Mouse (Mus musculus) cerebellum, adult 9-11 months (tissue): ENCODE measurements at regions not wholly inside any gene's neighbourhood (a gene's known extent, or its start where the extent isn't known, plus 50 kb on each side); places are given as distances from the start of the nearest gene placed in this dataset.
A peak's percentile ranks its signal among the peaks of the same experiment; 100 is the strongest.

Source experiments
- DNase-seq: peaks from one replicate; pipeline ENCODE4 v3.0.0; 2022

DNA sequence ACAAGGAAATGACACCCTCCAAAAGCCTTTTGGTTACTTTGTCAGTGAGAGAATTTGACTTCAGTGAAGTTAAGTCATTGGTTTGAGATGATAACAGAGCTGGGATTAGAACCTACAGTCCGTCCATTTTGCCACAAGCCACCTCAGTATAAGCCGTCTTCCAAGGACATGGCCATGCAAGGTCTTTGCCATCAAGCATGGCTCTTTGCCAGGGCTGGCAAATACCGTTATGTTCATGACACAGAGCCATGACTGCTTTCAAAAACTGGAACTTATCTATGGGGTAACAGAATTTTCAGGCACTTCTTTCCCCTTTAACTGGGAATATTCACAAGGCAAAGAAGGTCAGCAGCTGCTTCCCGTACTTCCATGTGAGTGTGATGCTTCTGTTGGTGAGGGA lies 441.9 kb upstream of the Fam19a5 start:
- DNase-seq: no peak

DNA sequence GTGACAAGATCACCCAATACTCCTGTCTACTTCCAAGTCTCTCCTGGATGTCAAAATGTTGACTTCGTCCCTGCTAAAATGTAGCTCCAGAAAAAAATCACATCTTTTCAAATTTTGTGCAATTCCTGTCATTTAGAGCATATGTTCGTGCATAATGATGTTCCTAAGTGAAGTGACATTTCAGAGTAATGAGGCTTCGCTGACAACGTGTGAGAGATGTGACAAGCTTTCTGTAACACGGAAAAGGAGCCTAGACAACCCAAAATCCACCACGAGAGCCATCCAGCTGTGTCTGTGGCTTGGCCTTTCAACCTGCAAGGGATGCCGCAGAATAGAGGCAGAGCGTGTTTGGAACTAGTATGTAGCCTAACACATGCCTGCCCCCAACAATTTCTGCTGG lies 438.1 kb upstream of the Fam19a5 start:
- no peak for DNase-seq

DNA sequence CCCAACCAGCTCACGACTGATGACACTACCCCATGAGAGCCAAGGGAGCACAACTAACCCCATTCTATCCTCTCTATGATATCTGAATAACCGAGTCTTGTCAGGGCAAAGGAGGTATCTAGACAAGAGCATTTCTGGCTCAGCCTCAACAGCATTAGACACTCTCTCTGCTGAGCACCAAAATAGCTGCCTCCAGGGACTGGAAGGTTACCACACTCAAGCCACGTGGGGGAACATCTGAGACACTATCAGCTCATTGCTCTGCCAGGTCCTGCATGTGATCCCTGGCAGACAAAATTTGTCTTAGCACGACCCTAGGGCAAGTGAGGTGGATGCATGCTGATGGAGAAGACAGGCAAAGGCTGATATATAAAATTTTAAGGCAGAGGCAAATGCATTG lies 436.4 kb upstream of the Fam19a5 start:
- DNase-seq: peak; percentile 11

DNA sequence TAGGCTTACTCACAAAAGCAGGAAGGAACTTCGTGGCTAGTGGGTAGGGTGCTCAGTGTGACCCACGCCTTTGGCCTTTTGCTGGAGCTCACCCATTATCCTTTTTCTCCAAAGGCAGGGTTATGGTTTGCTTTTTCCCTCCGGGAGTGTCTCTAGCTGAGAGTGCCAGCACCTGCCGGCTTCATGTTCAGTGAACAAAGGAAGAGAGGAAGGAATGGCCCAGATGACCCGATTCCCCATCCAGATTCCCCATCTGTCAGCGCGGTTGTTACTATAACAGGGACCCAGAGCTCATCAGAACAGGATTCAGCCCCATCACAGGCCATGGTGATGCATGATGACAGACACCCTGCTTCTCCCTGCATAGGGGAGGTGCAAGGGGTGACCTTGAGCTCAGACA lies 435.7 kb upstream of the Fam19a5 start:
- peak; percentile 44 for DNase-seq

DNA sequence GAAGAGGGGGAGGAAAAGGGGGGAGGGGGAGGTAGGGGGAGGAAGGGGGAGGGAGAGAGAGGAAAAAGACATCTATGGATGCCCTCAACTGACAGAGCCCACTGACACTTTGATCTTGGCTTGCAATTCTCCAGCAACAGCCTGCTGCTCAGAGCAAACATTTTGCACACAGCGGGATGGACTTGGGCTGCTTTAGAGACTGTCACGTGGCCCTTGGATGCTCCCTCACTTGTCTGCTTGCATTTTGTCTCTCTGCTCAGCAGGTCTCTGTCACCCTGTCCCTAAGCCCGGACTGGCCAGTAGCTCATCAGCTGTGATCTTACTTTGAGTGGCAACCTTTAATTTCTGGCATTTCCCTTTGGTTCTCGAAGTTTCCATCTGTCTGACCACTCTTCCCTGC lies 421.4 kb upstream of the Fam19a5 start:
- DNase-seq: peak; percentile 30

DNA sequence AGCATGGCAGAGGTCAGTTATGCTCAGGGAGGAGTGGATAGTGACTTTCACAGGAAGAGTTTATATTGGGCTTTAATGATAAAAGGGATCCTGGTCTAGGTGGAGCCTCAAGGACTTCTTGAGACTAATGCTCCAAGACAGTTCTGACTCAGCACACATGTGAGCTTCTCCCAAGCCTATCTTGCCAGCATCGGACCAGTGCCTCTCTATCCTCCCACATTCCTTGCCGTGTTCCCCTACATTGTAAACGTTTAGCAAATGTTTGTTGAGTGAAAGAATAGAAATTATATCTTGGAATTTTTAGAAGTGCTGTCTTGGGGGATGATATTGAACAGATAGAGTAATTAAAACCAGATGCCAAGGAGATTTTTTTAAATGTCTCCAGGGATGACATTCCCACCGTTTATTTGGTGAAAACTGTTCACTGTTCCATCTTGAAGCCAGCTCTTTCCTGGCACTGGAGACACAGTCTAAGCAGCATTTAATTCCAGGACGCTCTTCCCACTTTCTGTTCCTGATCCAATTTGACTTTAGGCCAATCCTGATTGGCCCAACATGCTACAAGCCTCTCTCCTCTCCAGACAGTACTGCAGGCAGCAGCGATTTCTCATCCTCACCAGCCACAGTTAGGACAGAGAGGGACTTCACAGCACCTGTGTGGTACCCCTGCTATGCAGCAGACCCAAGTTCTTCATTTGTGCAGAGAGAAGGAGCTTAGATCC lies 418.5 kb upstream of the Fam19a5 start:
- DNase-seq: peak; percentile 62

DNA sequence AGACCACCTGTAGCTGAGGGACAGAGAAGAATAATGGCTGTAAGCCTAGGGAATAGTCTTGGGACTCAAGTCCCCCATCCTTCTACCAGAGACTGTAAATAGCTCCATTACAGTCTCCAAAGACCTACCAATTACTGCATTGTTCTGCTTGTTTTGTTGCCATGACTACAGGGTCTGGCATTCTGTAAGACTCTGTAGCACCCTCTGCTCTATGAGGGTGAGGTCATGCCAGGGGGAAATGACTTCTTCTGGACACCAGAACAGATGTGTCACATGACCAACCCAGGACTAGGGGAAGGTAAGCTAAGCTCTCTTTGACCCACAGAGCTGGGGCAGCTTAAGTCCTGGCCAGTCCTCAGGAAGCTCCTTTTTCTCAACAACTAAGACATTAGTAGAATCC lies 405.2 kb upstream of the Fam19a5 start:
- DNase-seq: no peak

DNA sequence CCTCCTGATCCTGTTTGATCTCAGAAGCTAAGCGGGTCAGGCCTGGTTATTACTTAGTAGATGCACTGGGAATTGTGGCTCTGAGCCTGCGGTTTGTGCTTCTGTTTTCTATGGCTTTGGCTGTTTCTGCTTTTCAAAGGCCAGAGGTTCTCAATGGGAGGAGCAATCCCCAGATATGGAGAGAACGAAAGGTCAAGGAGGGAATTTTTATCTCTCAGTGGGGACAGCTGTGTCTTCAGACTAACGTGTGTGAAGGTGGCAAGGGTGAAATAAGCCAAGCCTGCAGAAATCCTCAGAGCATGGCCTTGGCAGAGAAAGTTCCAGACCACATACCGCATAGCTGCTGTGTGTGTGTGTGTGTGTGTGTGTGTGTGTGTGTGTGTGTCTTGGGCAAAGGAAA lies 375.0 kb upstream of the Fam19a5 start:
- DNase-seq: no peak

DNA sequence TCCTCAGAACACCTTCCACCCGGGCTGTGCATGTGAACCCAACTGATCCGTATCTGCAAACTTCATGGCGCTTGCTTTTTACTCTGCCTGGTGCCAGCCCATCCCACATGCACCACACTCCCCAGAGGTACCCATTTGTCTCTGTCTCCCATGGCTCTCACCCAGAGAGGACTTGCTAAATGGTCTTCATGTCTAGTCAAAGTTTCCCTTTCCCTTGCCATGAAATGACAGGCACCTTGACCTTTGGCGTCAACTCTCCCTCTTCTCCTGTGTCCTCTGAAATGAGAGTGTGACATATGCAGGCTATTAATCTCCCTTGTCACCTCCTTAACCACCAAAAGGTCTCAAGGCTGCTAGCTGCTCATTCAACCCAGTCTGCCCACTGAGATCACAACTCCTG lies 373.2 kb upstream of the Fam19a5 start:
- DNase-seq: no peak

DNA sequence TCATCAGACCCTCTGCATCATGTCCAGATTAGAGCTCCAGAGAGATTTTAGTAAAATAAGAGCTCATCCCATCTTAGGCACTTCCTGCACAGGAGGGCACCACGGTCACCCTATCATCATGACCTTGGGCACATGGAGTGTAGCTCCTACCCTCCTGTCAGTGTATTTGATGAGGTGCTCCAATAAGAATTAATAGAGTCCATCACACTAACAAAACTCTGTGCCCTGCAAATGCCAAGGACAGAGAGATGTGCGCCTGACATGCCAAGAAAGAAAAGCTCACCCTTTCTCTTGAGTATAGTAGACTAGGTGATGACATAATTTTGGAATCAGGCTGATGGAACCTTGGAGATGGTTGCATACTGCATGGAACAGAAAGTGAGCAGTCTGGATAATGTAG lies 371.0 kb upstream of the Fam19a5 start:
- DNase-seq: no peak

DNA sequence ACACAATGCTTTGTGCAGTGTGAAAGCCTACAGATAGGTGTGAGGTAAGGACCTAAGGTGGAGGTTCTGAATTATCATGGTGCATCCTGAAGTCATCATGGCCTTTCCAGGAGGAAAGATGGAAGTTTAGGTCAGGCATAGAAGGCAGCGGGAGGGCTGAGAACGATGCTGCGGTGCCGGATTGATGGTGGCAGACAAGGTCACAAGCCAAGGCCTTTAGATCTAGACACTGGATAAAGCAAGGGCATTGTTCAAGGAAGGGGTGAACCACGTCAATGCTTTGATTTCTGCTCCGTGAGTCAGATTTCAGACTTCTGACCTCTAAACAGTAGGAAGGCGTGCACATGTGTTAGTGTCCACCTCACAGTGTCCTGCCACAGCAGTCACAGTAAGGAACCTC lies 365.5 kb upstream of the Fam19a5 start:
- no peak for DNase-seq

DNA sequence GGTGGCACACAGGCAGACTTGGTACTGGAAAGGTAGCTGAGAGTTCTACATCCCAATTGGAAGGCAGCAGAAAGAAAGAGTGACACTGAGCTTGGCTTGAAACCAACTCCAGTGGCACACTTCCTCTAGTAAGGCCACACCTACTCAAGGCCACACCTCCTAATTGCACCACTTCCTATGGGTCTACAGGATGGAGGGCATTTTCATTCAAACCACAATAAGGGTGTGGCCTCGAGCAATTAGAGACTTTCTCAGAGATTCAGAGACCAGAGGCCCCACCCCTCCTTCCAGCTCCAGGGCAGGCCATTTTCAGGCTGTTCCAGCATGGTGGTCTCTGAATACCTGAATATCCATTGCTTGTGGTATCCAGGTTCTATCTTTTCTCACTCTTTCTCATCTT lies 363.3 kb upstream of the Fam19a5 start:
- DNase-seq: no peak

DNA sequence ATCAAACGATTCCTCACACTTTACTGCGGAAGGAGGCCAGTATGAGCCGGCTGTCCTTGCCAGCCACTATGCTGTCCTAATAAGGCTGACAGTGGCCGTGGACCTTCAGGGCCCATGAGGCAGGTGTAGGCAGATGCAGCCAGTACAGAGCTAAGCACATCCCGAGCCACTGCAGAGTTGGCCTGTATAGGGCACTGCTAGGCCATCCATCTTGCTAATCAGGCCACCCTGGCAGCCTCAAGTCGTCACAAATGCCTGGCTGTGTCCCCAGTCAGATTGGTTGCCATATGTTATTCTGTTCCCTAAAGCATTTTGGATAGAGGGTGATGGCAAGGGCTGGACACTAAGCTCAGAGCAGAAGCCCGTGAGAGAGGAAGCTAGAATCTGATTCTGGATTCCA lies 359.9 kb upstream of the Fam19a5 start:
- DNase-seq: peak; percentile 89

DNA sequence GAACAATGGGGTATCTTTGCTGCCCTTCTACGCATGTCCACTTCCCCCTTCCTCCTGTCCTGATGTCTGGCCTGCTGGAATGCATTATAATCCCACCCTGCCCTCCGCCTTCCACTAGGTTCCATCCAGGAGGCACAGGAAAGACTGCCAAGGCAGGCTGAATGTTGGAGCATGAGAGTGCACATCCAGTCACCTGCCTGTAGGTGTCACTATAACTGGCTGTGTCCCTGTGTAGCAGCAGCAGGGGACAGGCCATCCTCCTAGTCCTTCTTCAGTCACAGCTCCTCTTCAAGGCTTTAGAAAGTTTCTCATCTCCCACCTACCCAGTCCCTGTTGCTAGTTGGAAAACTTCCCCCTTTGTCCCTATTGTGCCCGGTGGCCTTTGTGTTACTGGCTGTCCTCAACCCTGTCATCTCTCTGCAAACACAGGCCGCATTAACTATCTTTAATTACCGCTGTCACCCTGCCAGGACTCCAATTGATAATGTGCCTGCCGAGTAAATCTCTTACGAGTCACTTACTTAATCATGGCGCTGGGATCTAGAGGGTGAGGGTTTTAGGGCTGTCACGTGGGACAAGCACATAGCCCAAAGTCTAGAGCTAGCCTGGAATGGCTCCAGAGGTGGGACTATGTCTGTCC lies 355.2 kb upstream of the Fam19a5 start:
- no peak for DNase-seq

DNA sequence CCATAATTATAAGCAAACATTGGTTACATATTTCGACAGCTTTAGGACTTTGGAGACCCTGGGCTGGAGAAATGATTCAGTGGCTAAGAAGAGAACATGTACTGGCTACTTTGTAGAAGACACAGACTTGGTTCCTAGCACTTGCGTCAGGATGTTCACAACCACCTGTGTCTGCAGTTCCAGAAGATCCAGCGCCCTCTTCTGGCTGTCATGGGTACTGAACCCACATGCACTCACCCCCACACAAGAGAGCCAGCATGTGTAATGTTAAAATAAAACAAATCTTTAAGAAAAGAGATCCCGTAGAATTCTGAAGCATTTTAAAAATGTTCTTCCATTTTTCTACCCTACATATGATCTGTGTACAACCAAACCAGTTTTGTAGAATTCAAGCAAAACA lies 352.2 kb upstream of the Fam19a5 start:
- peak; percentile 13 for DNase-seq

DNA sequence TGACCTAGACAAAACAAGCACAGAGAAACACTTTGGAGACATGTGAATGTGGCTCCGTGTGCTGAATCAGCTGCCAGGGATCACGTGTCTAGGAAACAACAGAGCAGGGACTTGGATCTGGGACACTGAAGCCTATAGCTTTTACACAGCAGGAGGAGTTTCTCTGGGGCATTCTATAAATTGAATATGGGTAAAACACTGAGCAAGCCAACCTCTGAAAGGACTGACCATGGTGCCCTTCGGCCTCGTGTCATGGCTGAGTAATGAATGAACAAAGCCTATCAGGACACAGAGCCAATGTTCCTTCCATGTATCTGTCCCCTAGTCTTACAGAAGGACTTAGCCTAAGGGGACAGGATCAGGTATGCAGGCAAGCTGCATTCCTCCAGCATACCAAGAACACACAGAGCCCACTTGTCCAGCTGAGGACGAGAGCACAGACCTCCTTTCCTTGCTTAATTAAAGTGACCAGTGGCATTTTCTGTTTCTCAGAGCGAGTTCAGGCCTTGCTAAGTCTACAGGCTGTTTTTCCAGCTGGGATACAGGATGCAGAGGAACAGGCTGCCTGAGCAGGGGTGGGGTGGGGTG lies 347.7 kb upstream of the Fam19a5 start:
- DNase-seq: peak; percentile 4

DNA sequence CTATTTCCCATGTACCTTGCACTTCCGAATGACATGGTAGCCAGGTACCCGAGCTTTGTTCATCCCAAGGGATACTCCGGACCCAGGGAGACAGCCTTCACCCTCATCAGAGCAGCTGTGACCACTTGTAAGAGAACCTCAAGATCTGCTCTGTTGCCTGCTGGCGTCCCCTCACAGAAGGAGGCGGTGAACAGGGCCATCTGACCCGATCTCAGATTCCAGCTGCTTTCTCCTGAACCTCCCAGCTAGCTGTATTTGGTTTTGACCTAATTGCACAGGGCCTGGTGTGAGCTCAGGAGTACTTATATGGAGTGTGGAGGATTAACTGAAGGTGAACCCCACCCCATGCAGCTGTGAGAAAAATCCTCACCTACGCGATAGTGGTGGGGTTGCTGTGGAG lies 344.5 kb upstream of the Fam19a5 start:
- peak; percentile 47 for DNase-seq

DNA sequence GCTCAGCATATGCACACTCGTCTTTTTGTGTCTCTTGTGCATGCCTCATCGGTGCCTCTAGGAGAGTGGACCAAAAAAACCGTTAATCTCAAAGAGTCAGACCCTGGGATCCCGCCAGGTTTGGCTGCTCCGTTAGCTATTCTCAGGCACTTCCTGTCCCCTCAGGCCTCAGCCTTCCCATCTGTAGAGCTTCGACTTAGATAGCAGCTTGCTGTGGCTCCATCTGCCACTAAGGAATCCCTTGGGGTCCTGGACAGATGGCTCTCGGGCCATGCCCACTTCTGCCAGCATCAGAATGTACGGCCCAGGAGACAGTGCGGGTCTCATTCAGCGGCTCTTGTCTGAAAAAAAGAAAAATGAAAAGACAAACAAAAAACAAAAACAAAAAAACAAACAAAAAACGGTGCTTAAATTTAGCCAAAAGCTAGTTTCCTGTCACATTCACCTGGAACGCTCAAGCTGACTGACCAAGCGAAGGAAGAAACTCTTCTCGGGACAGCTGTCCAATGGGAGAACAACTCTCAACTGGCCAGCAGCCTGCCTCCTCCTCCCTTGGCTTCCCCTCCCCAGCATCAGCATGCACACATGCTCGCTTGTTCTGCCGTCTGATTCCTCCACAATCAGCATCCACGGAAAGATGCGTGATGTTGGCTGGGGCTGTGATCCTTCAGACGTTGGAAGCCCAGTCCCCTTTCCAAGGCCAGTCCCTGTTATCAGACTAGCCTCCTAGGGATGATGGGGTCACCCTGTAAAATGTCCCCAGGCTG lies 343.6 kb upstream of the Fam19a5 start:
- peak; percentile 98 for DNase-seq

DNA sequence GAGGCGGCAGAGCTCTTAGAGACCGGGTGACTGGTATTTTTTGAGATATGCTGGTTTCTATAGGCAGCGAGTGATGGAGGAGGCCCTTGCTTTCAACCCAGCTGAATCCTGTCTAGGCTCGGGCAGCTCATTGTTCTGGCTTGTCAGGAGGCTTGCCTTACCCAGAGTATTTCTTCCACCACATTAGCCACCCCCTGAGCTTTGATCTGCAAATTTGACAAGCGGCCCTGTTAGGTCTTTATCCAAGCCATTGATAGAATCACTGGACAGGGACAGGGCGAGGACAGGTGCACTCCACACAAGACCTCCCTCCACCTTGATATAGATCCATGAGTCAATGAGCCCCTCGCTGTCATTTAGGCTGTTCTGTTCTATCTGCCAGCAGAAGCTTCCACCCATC lies 343.0 kb upstream of the Fam19a5 start:
- DNase-seq: peak; percentile 67

DNA sequence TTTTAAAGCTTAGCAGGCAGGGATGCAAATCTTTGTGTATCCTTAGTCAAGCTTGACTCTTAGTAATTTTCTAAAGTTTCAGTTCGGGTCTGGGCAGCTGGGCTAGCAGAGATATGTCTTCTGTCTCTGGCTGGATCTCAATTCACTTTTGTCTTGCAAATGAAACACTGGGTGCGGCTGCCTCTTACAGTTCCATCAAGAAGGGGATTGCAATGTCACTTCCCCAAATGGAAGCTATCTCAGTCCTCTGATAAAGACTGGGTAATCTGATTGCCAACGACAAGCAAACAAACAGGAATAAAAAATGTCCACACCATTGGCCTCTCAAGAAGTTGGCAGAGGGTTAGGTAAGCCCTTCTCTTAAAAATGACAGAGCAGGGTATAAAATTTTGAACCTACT lies 314.1 kb upstream of the Fam19a5 start:
- DNase-seq: no peak

DNA sequence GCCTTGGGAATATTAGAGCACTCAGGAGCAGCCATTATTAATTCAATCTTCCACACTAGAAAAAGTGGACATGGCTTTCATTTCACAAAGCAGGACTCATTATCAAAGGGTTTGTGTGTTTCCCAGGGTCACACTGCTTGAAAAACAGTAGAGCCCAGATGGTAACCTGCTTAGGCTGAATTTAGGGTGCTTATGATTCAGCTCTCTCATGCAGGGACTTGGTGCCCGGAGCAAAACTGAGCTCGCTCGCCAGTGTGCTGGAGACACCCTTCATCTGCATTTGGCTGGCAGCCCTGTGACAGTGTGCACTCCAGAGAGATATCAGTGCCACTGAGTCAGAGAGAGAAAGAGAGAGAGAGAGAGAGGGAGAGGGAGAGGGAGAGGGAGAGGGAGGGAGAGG lies 308.0 kb upstream of the Fam19a5 start:
- DNase-seq: no peak

DNA sequence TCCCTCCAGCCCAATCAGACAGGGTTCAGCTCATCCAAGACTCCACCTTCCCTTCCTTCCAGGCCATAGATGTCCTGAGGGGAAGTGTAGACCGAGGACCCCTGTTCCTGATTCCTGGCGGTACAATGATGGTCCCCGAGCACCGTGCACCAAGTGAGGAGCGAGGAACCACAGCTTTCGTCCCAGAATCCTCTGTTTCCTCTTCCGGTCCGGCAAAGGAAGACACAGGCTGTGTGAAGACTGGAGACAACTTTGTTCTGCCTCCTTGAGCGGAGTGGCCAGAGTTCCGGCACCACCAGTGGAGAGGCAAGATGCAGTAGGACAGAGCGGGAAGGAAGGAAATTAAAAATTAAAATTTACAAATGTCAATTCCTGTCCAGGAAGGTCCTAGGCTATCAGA lies 305.0 kb upstream of the Fam19a5 start:
- DNase-seq: no peak

DNA sequence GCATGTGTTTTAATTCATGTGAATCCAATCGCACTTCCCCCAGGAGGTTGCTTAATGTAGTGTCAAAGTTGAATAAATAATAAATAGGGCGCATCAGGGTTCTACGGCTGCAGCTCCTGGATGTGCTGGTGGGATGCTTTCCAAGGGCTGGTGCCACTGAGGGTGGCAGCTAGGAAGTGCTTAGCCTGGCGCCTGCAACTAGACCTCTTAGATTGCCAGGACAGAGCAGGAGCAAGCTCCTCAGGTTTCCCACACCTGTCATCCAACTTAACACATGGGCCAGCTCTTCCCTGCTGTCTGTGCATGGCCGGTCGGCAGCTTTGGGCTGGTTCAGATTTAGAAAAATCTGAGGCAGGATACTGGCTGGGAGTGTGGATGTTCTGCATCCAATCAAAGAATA lies 282.6 kb upstream of the Fam19a5 start:
- peak; percentile 55 for DNase-seq

DNA sequence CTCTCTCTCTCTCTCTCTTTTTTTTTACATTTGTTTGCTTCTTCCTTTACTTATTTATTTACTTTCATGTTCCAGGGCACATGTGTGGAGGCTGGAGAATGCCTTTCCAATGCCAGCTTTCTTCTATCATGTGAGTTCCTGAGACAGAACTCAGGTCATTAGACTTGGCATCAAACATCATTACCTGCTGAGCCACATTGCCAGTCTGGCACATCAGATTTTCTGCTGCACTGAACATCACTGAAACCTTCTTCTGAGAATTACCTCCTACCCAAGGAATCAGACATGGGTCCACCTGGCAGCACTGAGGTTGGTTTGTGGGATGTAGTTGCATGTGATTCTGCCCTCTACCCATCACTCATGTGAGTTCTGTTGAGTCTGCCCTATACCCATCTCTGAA lies 279.2 kb upstream of the Fam19a5 start:
- DNase-seq: peak; percentile 44
